Mouse (Mus musculus) megakaryocyte-erythroid progenitor cell, adult 5-6 weeks (primary cell): Measurements from ENCODE around the gene Kbtbd7. TPM values are rescaled to one million over a fixed set of nuclear protein-coding genes. Genes with fewer than 3 reads are reported as not detected.
A peak's percentile ranks its signal among the peaks of the same experiment; 100 is the strongest.

Experiments used
- ATAC-seq: replicated peaks from 2 replicates; pipeline ENCODE4 v1.8.0; 2016; ENCODE audit warnings: mild to moderate bottlenecking, inconsistent platforms; ENCODE audit not compliant: severe bottlenecking, poor library complexity, low FRiP score, low TSS enrichment
- total RNA-seq, 2 experiments: library from RNA; stranded (forward) in 1 of 2; stranded (reverse) in 1 of 2; fragments of 200-1000, 215-1000 nt in 1 of 2; fragments of >200 nt in 1 of 2; fragmentation: Nextera tagmentation in 1 of 2; gene quantifications; 2 replicates each; pipeline ENCODE4 v1.2.3; 2014 to 2017

Kbtbd7 gene
- total RNA-seq, 2 experiments from 2014 or later = 3.7 to 10.5 TPM

DNA sequence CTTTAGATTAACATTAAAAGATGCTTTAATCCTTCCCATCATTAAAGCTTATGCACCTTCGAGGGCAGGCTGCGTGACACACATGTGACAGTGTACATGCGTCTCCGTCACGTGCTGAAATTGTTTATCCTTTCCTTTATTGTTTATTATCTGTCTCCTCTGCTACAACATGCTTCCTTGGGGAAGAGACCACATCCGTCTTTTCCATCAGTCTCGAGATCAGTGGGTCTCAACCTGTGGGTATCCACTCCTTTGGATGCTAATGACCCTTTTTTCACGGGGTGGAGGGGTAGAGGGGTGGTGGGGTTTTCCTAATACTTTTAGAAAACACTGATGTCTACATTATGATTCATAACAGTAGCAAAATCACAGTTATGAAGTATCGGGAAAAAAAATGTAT lies 18.3 kb downstream of the Kbtbd7 start:
- ATAC-seq = no peak

DNA sequence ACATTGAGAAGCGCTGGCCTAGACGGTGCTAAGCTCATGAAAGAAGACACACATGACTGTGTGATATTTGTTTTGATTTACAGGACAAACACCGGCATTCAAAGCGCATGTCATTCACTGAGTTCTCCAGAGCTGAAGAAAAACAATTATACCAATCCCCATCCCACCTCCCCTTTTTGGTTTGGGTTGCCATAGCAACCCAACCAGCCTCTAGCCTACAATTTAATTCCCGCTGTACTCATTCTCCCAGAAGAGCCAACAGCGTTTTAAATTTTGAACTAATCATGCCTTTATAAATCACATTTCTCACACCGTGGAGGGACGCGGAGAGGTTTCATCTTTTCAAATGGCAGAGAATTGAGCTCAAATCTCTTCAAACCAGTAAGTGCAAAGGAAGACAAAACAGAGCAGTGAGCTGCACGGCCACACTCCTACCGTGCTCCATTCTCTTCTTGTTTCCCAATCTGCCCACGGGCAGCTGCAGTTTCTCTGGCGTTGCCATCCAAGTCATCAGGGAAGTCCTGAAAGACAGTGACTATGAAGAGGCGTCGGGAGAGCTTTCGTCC lies 18.8 kb downstream of the Kbtbd7 start:
- ATAC-seq = no peak

DNA sequence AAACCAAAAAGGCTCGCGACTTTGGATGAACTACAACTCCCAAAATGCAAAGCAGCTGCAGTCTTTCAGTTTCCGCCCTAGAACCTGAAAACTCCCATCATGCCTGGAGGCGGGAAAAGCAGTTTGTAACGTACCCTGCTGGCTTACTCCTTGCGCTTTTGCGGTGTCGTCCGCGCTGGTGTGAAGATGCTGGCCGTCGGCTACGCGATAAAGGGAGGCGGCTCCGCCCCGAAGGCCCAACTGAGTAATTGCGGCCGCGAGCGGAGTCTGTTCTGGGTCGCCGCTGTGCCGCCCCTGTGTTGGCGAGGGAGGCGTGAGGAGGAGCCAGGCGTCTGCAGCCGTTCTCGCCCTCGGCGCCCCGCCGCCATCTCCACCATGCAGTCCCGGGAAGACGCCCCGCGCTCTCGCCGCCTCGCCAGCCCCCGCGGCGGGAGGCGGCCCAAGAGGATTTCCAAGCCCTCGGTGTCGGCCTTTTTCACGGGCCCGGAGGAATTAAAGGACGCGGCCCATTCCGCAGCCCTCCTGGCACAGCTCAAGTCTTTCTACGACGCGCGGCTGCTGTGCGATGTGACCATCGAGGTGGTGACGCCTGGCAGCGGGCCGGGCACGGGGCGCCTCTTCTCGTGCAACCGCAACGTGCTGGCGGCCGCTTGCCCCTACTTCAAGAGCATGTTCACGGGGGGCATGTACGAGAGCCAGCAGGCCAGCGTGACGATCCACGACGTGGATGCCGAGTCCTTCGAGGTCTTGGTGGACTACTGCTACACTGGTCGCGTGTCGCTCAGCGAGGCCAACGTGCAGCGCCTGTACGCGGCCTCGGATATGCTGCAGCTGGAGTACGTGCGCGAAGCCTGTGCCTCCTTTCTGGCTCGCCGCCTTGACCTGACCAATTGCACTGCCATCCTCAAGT lies 25.6 kb downstream of the Kbtbd7 start, which contains the start of gene Kbtbd6:
Gene Kbtbd6, plus strand, starts transcription at position 155 of the 910 bp plus-strand sequence.
- ATAC-seq = peak; percentile 98

DNA sequence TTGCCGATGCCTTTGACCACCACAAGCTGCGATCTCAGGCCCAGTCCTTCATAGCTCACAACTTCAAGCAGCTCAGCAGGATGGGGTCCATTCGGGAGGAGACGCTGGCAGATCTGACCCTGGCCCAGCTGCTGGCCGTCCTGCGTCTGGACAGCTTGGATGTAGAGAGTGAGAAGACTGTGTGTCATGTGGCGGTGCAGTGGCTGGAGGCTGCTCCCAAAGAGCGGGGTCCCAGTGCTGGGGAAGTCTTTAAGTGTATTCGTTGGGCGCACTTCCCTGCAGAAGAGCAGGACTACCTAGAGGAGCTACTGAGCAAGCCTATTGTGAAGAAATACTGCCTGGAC lies 26.3 kb downstream of the Kbtbd7 start:
- 0 out of 2 replicates have a peak, but pooled peaks have one; percentile 6 for ATAC-seq

DNA sequence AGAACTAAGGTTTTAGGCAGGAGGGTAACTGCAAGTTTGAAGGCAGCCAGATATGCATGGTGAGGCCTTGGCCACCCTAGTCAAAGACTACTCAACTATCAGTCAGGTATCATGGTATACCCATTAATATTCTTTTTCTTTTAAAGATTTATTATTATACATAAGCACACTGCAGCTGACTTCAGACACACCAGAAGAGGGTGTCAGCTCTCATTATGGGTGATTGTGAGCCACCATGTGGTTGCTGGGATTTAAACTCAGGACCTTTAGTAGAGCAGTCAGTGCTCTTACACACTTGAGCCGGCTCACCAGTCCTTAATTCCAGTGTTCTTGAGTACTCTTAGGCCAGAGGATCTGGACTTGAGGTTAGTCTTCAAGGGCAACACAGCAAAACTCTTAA lies 34.1 kb downstream of the Kbtbd7 start:
- no peak for ATAC-seq

DNA sequence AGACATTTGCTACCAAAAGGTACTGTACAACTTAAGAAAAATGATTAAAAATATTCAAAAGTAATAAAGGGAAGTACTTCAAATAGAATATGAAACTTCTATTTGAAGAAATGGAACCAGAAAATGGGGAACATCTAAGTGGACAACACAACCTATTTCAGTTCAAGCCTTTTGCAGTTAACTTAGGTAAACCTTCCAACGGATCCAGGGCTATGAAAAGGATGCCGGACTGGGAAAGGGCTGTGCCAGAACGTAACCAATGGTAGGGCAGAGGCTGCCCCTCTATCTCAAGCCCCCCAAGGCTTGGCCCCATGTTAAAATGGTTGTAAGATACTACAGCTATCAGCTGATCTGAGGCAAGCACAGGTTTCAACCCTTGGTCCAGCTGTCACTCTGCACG lies 34.7 kb downstream of the Kbtbd7 start:
- ATAC-seq = no peak

DNA sequence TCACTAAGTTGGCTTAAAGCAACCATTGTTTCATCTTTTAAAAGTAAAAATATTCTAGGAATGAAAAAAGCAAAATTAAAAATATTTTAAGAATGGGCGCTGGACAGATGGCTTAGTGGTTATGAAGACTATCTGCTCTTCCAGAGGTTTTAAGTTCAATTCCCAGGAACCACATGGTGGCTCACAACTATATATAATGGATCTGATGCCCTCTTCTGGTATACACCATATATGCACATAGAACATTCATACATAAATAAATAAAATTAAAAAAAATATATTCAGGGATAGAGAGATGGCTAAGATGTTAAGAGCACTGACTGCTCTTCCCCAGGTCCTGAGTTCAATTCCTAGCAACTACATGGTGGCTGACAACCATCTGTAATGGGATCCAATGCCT lies 39.3 kb downstream of the Kbtbd7 start:
- no peak for ATAC-seq

DNA sequence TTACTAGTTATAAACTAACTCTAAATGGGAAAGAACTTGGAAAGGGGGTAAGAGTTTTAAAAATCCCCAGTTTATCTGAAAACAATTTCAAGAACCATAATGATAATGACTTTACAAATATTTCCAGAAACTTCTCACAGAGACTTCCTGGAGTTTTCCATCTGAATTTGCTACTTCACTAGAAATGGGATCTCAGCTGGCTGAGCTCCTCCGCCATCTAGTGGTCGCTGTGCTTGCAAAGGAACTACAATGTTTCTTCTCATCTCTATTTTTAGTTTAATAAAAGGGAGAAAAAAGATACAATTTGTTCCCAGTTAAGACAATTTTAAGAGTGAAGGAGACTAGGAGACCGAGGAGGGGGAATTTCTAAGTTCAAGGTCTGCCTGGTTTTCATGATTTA lies 41.3 kb downstream of the Kbtbd7 start:
- ATAC-seq = no peak

DNA sequence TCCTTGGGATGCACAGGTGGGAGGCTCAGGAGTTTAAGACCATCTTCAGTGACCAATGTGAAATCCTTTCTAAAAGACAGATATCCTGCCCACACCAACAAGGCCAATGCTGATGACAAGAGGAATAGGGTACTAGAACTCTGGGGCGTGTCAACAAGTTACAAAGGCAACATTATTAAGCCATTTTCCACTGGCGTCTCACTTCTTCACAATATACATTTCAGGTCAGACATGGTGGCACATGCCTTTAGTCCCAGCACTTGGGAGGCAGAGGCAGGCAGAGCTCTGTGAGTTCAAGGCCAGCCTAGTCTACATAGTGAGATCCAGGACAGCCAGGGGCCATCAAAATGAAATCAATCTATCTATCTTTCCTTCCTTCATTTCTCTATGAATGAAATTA lies 47.1 kb downstream of the Kbtbd7 start:
- no peak for ATAC-seq

Other genes starting within 250 kb of the Kbtbd7 start
- gene Zfp957, start 179.1 kb upstream of the Kbtbd7 start, total RNA-seq (2014; fragmentation: Nextera tagmentation) = not detected in 2 replicates
- not detected in 2 replicates for gene Zfp957, start 179.1 kb upstream of the Kbtbd7 start, total RNA-seq (2017)
- 35.8 and 39.4 TPM in 2 replicates for gene Rgcc, start 124.9 kb upstream of the Kbtbd7 start, total RNA-seq (2014; fragmentation: Nextera tagmentation)
- 18.5 and 30.4 TPM in 2 replicates for gene Rgcc, start 124.9 kb upstream of the Kbtbd7 start, total RNA-seq (2017)
- 40.3 and 50.0 TPM in 2 replicates for gene Naa16, start 35.7 kb upstream of the Kbtbd7 start, total RNA-seq (2014; fragmentation: Nextera tagmentation)
- gene Naa16, start 35.7 kb upstream of the Kbtbd7 start, total RNA-seq (2017) = 34.0 and 47.1 TPM in 2 replicates
- gene Mtrf1, start 28.7 kb upstream of the Kbtbd7 start, total RNA-seq (2014; fragmentation: Nextera tagmentation) = 6.4 and 7.3 TPM in 2 replicates
- gene Mtrf1, start 28.7 kb upstream of the Kbtbd7 start, total RNA-seq (2017) = 14.6 and 16.8 TPM in 2 replicates
- gene Kbtbd6, start 25.3 kb downstream of the Kbtbd7 start, total RNA-seq (2014; fragmentation: Nextera tagmentation) = 3.3 and 4.0 TPM in 2 replicates
- gene Kbtbd6, start 25.3 kb downstream of the Kbtbd7 start, total RNA-seq (2017) = 4.4 and 5.1 TPM in 2 replicates
- gene Elf1, start 54.7 kb downstream of the Kbtbd7 start, total RNA-seq (2014; fragmentation: Nextera tagmentation) = 51.9 and 58.5 TPM in 2 replicates
- gene Elf1, start 54.7 kb downstream of the Kbtbd7 start, total RNA-seq (2017) = 111 and 178 TPM in 2 replicates
- gene Wbp4, start 55.0 kb downstream of the Kbtbd7 start, total RNA-seq (2014; fragmentation: Nextera tagmentation) = 26.9 and 33.8 TPM in 2 replicates
- 57.3 and 94.9 TPM in 2 replicates for gene Wbp4, start 55.0 kb downstream of the Kbtbd7 start, total RNA-seq (2017)
- gene Sugt1, start 161.2 kb downstream of the Kbtbd7 start, total RNA-seq (2014; fragmentation: Nextera tagmentation) = 76.0 and 94.6 TPM in 2 replicates
- gene Sugt1, start 161.2 kb downstream of the Kbtbd7 start, total RNA-seq (2017) = 121 and 127 TPM in 2 replicates
- not detected in 2 replicates for gene Cnmd, start 235.7 kb downstream of the Kbtbd7 start, total RNA-seq (2014; fragmentation: Nextera tagmentation)
- gene Cnmd, start 235.7 kb downstream of the Kbtbd7 start, total RNA-seq (2017) = not detected in 2 replicates